Comparison of ENCODE assay signal across 14 mouse cellular contexts in the genomic region with DNA sequence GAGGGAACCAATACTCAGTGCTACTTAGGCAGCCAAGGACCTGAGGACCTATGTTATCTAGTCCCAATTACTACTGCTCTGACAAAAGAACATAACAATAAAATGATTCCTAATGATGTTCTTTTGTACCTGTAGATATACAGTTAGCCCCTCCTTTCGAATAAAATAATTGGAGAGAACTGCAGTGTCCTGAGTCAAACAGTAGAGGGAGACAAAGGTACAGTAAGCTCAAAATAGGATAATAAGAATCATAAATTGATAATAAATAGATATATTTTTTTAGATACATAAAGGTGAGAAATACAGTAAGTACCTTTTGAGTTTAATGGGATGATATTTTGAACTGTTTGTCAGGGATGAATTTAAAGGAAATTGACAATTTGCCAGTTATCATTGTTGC. TPM values are rescaled to one million over a fixed set of nuclear protein-coding genes. Genes with fewer than 3 reads are reported as not detected.
DNase-seq lines count a peak whose midpoint lies in the region; ATAC-seq and TF ChIP-seq lines count a peak whose summit lies in the region.
"Had no signal": no experiment of that assay in that cellular context is flagged by ENCODE, and none has a peak within 500 bp of the region (broad histone marks: within the 10 kb centered on the region; RNA-seq: fewer than 3 reads in every experiment).

No protein-coding gene starts in this region.

- no peak for ATAC-seq in kidney, postnatal 0 days (replicated peaks; ENCODE audit: low FRiP score, low read depth)
- ATAC-seq in hematopoietic stem cell, adult 5-6 weeks (replicated peaks in 1 of 2; ENCODE audit: insufficient read depth in 1 of 2, low FRiP score in 2 of 2, low TSS enrichment in 1 of 2, low read depth in 1 of 2, poor library complexity in 2 of 2, severe bottlenecking in 2 of 2), result 0 out of 4 replicates have a peak, but pooled peaks have one; percentile 32 to 42
- ATAC-seq: intestine, embryonic 15.5 days had no signal

- no peaks in the 10 kb centered on the region for H3K9me3 ChIP-seq in kidney, postnatal 0 days (replicated peaks; ENCODE audit: low read length)
- H3K9me3 ChIP-seq: intestine, embryonic 15.5 days had no signal

- 53% methylated on average over 1 of the region's 1 CpGs for WGBS in kidney, postnatal 0 days

- H3K27me3 ChIP-seq in kidney, postnatal 0 days (ENCODE audit: insufficient read depth, low read length), result no peaks in the 10 kb centered on the region
- H3K27me3 ChIP-seq: intestine, embryonic 15.5 days had no signal

- no peak overlapping the region for H3K4me2 ChIP-seq in kidney, postnatal 0 days (ENCODE audit: low read length)
- H3K4me2 ChIP-seq: intestine, embryonic 15.5 days had no signal

- H3K36me3 ChIP-seq in kidney, postnatal 0 days (ENCODE audit: insufficient read depth, low read length), result no peaks in the 10 kb centered on the region
- H3K36me3 ChIP-seq: intestine, embryonic 15.5 days had no signal

- H3K27ac ChIP-seq in kidney, postnatal 0 days, result no peak overlapping the region
- H3K27ac ChIP-seq: intestine, embryonic 15.5 days had no signal

- H3K9ac ChIP-seq in kidney, postnatal 0 days (ENCODE audit: low read depth, low read length), result no peak overlapping the region
- H3K9ac ChIP-seq: intestine, embryonic 15.5 days had no signal

- no peak overlapping the region for H3K4me3 ChIP-seq in kidney, postnatal 0 days (replicated peaks; ENCODE audit: low read depth, low read length)
- H3K4me3 ChIP-seq: intestine, embryonic 15.5 days had no signal

- TF ChIP-seq CTCF in kidney, postnatal 0 days (IDR thresholded peaks at IDR 0.05; ENCODE audit: low read depth), result peak; percentile 69

- peak; percentile 18 for DNase-seq in kidney, postnatal 0 days (ENCODE audit: low spot score)
- no peak for DNase-seq in kidney, postnatal 4 days
- DNase-seq in CD4-positive helper T cell, adult 2 months (ENCODE audit: low read depth, low spot score), result peak; percentile 4
- DNase-seq in MEL-GATA-1-ER (ENCODE audit: extremely low read depth, low read depth), result peak; percentile 4
- no peak for DNase-seq in layer of hippocampus, adult 11-12 months (ENCODE audit: low spot score)
- no peak for DNase-seq in frontal cortex, postnatal 36 days (ENCODE audit: low spot score in 2 of 2)
- DNase-seq in thymus, postnatal 14 days, result no peak

- H3K4me1 ChIP-seq in kidney, postnatal 0 days (replicated peaks; ENCODE audit: insufficient read depth, low read length), result no peaks in the 10 kb centered on the region
- H3K4me1 ChIP-seq: intestine, embryonic 15.5 days had no signal

RNA-seq across cellular contexts. Expression of a gene that starts 36.6 kb away (rescaled TPM):
- polyA plus RNA-seq in kidney, postnatal 0 days (2015; fragmentation: Nextera tagmentation; extraction: Ambion mirVana), result not detected in 2 replicates
- not detected in 2 replicates for total RNA-seq in hematopoietic stem cell, adult 5-6 weeks (2017)
- total RNA-seq: heart, adult 8-10 months; left cerebral cortex, adult 8-10 months had no signal
- polyA plus RNA-seq: forebrain, embryonic 11.5 days; intestine, embryonic 15.5 days; lung, embryonic 16.5 days; stomach, embryonic 14.5 days had no signal

RNA-seq across cellular contexts. Expression of a gene that starts 39.9 kb away (rescaled TPM):
- polyA plus RNA-seq in kidney, postnatal 0 days (2015; fragmentation: Nextera tagmentation; extraction: Ambion mirVana), result 0.08 TPM in 2 replicates
- not detected in 2 replicates for total RNA-seq in hematopoietic stem cell, adult 5-6 weeks (2017)
- total RNA-seq: heart, adult 8-10 months had no signal
- polyA plus RNA-seq: forebrain, embryonic 11.5 days; stomach, embryonic 14.5 days had no signal

RNA-seq across cellular contexts. Expression of a gene that starts 54.6 kb away (rescaled TPM):
- polyA plus RNA-seq in kidney, postnatal 0 days (2015; fragmentation: Nextera tagmentation; extraction: Ambion mirVana), result not detected in 2 replicates
- not detected in 2 replicates for total RNA-seq in hematopoietic stem cell, adult 5-6 weeks (2017)
- total RNA-seq: heart, adult 8-10 months; left cerebral cortex, adult 8-10 months had no signal
- polyA plus RNA-seq: forebrain, embryonic 11.5 days; intestine, embryonic 15.5 days; lung, embryonic 16.5 days; stomach, embryonic 14.5 days had no signal

Comparison
In these comparisons a context has a peak if more than half of its experiments do, and no peak if none do; other contexts are left out.
1. DNase-seq: peak in kidney, postnatal 0 days (single experiment), CD4-positive helper T cell, adult 2 months (single experiment) and MEL-GATA-1-ER (single experiment); none in kidney, postnatal 4 days (0 of 2), layer of hippocampus, adult 11-12 months (single experiment), frontal cortex, postnatal 36 days (0 of 2) and thymus, postnatal 14 days (single experiment).